Mouse (Mus musculus) regulatory T cell (primary cell): ENCODE measurements around the gene Hemgn.

Source experiments
- in situ Hi-C: fragments of 300-600 bp; cut with MboI, MseI; formaldehyde crosslinking; loops from one replicate; pipeline ENCODE4 v1.15.1; 2025; ENCODE audit warnings: high pct_unique_total_duplicates

Gene Hemgn

DNA sequence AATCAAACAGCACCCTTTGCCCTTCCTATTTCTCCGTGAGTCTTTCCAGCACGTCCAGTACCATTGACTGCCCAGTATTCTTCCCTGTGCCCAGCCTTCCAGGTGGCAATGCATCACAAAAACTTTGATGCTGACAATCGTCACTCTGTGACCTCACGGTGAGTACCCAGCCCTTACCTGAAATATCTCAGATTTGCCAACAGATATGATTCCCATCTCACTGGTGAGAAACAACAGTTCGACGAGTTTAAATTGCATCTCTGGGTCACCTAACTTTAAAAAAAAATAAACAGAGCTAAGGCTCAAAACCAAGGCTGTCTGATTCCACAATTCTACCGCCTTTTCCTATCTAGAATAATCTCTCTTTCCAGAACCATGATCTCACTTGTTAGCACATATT is at the start of gene Hemgn:
TSS of gene Hemgn (minus strand) at position 101 of the 400 bp plus-strand sequence.
- in situ Hi-C loops, result no loop called here

DNA sequence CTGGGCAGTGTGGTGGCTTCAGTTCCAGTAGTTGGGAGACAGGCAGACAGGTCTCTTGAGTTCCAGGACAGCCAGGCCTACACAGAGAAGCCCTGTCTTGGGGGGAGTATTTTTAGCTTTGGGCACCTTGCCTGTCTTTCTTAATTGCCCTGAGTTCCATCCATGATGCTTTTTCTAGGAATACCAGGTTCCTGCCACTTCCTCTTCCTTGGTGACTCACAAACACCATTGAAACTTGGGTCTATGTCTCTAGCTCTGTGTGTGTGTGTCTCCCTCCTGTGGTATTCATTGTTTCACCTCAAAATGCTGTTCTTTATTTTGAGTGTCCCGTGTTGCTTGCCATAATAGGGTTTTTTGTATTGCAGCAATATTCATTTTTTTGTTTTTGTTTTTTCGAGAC is 45.1 kb upstream of the Hemgn start:
- in situ Hi-C loops, result no loop called here

DNA sequence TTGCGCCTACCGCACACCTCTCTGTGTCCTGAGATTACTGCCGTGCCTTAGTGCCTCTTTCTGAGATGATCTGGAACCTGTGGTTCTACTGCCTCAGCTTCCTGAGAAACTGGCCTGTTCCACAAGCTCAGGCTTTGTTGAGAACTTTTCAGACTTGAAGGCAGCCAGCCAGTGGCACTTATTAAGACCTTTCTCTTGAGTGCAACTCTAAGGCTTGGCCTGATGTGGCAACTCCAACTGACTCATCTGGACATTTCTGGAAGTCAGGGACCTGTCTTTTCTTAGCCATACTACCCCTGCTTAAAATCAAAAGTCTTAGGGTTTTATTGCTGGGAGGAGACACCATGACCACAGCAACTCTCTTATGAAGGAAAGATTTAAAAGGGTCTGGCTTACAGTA is 43.9 kb upstream of the Hemgn start:
- in situ Hi-C loops, result no loop called here

DNA sequence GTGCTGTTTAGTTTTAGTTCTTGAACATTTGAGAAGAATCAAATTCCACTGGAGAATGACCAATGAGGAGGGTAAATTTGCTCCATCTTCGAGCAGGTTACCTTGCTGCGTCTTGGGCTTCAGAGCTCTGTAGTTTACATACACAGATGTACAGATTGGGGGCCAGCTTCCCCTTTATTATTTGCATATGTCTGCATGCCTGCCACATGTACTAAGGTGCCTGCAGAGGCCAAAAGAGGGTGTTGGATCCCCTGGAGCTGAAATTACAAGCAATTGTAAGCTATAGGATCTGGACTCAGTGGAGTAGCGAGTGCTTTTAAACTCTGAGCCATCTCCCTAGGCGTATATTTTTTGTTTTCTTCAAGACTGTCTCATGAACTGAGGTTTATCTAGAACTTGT is 43.5 kb upstream of the Hemgn start:
- in situ Hi-C loops, result no loop called here

DNA sequence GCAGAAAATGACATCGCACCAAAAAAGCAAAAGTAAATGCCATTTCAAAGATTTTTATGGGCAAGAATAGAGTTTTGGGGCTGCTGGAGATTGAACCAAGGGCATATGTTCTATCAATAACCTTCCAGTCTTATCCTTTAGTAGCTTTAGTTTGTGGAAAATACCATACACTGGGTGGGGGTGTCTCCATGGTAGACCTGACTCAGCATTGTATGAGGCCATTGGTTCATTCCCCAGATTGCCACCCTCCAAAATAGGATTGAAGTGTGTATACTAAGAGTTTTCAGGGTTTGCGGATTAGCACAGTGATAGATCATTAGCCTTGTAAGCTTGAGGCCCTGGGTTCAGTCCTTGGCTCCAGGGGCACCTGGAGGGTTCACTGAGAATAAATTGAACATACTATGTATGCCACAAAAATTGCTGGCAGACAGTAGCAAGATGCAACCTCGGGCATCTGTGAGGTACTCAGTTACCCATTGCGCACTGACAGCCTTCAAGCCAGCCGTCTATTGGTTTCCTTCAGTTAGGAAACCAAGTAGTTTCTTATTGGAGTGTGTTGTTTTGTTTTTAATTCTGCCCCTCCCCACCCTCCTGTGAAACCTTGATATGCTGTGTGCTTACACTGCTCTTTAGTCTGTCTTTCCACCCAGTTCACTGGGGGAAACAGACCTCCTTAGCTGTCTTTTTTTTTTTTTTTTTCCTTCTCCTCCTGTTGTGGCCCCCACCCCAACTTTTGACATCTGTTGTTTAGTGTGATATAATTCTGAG is 41.0 kb upstream of the Hemgn start:
- in situ Hi-C loops, result no loop called here

DNA sequence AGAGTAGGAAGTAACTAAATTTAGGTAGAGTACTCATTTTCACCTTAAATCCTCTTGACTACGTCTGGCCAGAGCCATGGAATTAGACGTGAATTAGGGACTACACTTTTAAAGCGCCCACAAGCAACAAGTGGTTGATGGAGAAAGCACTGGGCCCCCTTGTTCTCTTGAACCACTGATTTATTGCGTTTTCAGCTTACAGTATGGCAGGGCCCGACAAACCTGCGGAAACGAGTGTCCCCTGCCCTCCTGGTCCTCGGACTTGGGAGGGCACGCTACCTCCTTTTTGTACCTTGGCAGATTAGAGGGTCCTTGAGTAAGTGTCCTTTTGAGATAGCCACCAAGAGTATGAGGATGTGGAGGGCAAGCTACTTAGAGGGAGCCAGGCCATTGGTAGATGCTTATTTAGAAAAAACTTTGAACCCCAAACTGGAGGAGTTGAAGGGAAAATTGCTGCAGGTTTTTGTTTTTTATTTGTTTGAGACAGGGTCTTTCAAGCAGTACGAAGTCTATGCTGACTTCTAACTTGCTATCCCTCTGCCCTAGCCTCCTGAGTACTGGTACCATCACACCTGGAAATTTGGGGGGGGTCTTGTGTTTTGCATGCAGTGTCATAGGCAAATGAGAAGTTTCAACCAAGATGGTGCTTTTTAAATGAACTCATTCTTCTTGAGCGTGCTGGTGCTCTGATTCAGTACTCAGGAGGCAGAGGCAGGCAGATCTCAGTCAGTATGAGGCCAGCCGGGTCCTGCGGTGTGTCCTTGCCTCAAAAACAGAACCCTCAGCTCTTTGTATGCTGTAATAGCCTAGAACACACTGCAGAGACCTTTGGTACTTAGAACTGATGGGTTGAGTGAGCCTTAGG is 39.8 kb upstream of the Hemgn start:
- in situ Hi-C loops, result no loop called here

DNA sequence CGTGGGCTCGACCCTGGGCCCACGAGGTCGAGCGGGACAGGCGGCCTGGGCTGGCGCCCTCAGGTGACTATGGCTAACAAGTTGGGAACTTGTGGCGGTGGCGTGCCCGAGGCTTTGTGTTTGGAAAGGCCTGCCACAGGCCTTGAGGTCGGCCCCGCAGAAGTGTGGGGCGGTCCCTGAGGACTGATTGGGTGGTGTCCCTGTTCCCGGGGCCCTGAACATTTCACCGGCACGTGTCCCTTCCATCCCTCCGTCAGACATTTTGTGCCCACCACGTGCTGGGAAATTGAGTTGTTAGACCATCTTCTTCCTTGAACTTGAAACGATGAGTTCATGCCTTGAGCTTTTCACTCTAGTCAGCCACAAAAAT is 39.2 kb upstream of the Hemgn start:
- in situ Hi-C loops, result no loop called here

DNA sequence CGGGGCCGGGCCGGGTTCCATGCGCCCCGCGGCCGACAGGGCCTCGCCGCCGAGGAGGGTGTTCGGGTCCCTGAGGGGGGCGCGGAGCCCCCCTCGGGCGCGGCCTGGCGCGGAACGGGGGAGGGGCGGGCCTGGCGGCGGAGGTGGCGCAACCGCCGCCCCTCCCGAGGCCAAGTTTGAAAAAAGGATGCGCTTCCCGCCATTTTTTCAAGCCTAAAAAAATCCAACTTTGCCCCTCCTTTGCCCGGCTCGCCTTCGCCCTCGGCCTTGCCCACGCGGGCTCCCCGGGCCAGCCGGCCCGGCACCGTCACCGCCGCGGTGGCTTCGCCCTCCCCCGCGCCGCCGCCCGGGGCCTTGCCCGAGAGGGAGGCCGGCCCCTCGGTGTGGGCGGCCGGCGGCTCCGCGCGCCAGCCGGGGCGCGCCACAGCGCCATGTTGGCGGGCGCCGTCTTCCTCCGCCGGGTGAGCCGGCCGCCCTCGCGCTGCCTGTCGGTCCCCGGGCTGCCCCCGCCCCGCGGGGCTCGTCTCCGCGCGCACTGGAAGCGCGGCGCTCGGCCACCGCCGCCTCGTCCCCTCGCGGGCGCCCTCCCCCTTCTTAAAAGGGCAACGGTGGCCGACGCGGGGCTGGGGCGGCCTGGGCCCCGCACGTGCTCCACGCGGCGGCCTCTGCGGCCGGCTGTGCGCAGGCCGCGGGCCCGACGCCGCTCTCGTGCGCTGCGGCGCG is 38.6 kb upstream of the Hemgn start:
- in situ Hi-C loops, result no loop called here

DNA sequence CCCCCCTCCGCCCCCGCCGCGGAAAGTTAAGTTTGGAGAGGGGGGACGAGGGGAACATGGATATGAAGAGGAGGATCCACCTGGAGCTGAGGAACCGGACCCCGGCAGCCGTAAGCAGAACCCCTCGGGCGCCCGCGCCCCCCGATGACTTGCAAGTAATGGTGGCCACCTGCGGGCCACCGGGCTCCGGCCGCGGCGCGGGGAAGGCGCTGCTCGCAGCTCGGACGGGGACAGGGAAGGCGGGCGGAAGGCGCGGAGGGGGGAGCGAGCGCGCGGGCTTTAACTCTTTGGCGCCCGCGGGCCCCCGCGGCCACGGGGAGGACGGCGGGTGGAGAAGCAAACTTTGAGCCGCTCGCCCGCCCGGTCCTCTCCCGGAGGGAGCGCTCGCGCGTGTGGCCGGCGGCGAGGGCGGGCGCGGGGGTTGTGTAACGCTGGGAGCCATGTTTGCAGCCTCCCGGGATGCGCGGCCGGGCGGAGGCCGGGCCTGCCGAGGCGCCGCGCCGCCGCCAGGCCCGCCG is 38.0 kb upstream of the Hemgn start:
- in situ Hi-C loops, result no loop called here

DNA sequence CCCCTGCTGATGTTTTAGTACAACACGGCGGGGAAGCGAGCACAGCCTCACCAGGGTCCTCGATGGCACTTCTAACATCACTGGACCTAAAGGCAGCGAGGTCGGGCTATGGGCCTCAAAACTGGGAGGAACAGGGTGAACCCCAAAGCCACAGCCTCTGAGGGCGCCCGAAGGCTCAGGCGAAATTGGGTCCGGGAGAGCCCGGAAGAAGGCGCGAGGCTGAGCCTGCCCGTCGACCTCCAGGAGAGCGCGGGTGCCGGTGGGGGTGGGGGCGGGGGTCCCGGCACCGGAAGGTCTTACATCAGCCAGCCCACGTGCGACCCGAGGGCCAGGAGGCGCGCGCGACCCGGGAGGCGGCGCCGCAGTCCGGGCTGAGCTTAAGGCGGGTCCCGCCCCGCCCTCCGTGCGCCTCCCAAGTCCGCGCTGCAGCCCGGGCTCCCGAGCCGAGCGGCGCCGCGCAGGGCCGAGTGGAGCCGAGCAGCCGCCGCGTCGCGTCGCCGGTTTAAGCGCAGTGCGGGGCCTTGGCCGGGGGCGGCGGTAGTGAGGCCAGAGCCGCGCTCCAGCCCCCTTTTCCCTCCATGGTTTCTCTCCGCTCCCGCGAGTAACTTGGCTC is 37.3 kb upstream of the Hemgn start, which contains the start of gene Anp32b:
TSS of gene Anp32b (plus strand) at position 384 of the 613 bp plus-strand sequence.
- in situ Hi-C loops, result no loop called here

DNA sequence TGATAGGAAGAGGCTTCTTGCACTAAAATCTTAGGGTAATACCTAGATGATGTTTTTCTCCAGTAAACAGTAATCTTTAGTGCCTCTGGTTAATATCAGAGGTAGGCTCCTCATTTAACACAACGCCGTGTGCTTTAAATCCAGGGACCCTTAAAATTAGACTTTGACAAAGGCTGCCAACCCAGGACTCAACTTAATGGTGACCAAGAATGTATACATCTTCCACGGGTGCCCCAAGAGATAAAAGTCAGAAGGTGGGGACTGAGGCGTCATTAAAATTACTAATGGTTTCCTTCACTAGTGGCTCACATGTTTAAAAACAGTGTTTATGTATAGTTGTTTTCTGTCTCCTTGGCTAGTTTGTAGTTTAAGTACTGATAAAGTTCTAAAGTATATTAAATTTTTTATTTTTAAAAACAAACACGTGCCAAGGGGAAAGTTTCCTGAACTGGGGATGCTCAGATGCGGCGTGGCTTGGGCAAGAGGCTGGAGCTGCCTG is 36.8 kb upstream of the Hemgn start:
- in situ Hi-C loops, result no loop called here

DNA sequence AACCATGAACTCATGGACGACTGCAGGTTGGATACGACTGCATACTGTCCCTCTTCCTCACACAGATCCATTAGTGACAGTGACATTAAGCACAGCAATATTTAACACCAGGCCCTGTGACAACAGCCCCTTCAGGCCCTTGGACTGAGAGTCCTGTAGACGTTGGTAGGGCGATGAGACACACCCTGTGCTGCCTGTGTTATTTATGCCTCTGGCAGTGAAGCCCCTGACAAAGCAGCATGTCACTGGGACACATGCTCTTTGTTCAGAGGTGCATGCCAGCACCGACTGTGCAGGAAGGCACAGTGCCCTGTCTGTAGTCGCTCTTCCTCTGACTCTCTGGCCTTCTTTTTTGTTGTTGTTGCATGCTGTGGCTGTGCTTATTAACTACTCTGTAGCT is 35.6 kb upstream of the Hemgn start:
- in situ Hi-C loops, result no loop called here

DNA sequence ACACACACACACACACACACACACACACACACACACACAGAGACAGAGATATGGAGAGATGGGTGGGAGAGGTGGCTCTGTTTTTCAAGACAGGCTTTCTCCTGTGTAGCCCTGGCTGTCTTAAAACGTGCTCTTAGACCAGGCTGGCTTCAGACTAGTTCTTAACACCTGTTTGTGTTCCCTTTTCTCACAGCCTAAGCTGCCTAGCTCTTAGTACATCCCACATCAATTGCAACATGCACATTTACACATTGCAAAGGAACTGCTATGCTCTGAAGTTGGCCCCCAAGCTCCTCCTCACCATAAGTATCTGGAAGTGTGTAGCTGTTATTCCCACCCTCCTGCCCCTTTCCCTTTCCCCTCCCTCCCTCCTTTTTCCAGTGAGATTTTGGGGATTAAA is 34.2 kb upstream of the Hemgn start:
- in situ Hi-C loops, result no loop called here

DNA sequence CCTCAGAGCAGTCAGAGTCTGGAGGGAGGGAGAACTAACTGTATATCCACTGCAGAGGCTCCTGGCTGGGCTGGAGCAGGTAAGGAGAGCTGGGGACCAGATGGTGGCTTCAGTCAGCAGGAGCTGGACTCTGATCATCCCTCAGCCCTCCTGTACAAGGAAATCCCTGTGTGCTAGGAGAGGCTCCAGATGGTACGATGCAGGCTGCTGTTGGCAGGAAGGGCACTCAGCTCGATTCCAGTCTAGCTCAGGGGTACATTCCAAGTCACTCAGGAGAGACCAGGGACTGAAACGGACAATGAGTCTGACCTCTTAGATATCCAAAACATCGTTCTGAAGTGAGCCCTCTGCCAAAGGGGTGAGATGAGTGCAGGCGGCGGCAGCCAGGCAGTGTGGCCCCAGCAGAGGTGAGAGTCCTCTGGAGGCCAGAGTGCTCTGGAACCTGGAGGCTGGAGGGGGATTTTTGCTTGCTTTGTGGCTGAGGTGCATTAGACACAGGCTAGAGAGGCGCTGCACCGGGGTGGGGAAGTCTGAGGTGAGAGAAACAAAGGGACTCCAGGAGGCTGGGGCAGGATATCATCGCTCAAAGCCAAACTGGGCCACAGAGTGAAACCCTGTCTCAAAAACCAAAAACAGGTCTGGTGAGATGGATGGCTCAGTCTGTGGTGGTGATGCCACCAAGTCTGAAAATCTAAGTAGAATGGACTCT is 32.1 kb upstream of the Hemgn start:
- in situ Hi-C loops, result no loop called here

DNA sequence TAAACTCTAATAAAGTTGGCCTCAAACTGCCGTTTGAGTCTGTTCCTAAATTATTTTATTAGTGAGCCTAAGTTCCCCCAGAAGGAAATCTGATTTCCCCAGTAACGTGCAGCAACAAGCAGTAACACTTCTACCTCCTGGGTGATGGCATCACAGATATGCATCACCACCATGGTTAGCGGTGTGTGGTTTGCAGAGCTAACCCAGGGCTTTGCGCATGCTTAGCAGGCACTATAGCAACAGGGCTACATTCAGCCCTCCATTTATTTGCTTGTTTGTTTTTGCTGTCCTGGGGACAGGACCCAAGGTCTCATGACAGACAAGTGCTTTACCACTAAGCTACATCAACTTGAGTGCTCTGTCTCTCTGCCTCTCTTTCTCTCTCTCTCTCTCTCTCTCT is 29.2 kb upstream of the Hemgn start:
- in situ Hi-C loops, result no loop called here

DNA sequence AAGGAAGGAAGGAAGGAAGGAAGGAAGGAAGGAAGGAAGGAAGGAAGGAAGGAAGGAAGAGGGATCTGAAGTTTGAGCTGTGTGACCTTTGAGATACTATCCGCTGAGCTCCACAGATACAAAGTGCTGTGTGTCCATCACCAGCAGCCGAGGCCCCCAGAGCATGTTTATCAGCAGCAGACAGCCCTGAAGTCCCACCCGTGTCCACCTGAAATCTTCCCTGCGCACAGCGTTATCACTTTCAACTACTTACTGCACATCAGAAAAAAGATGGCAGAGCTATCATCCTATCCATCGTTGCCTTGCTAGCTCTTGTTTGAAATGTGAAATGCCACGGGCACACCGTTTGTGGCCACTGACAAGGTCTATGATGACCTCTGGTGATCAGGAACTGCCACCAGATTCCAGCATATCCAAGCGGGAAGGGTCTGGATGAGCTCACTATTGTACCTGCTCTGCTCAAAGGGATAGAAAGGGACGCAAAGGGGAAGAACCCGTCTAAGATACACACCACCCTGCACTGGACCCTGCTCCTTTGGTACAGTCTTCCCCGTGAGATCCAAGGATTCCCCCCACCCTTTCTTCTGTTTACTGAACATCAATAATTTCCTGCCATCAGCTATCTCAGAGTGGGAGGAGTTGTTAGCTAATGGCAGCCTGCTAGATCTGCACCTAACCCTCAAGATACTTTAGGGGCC is 19.2 kb upstream of the Hemgn start:
- in situ Hi-C loops, result no loop called here

DNA sequence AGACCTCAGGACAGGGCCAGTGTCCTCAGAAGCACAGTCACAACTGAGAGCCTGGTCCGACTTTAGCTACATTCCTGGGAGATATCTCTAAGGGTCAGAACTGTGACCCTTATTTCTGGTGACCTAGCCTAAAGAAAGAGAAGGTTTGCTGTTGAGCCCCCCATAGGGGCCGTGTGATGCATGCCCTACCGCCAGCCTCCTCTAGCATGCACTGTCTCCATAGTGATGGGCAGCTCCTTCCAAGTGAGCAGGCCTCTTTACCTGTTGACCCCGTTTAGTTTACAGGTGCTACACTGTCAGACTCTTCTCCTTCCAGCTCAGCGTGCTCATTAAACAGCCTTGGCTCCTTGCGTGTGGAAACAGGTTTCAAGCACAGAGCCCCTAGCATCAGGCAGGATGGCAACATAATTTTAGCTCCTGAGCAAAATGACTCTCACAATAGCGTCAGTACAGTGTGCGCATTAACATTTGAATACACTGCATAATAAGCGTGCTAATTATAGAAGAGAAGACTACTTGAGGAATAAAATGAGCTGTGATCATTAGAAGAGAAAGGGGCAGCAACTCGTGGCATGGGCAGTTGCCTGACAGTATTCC is 15.7 kb upstream of the Hemgn start:
- in situ Hi-C loops, result no loop called here

DNA sequence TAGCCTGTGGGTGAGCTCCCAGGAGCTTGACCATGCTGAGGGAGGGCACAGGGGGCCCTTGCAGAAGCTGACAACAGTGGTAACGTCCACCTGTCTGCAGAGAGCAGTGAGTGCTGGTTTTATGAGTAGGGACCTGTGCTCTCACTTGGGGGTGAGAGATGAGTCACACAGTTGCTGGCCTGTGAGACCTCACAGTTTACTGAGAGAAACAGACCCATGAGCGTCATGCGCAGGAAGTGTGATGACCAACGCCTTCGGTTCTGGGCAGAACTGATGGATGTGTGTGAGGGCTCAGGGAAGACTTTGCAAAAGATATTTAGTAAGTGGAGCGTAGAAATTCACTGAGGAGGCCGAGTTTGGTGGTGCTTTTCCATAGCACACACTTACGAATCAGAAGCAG is 9.3 kb upstream of the Hemgn start:
- in situ Hi-C loops, result no loop called here

DNA sequence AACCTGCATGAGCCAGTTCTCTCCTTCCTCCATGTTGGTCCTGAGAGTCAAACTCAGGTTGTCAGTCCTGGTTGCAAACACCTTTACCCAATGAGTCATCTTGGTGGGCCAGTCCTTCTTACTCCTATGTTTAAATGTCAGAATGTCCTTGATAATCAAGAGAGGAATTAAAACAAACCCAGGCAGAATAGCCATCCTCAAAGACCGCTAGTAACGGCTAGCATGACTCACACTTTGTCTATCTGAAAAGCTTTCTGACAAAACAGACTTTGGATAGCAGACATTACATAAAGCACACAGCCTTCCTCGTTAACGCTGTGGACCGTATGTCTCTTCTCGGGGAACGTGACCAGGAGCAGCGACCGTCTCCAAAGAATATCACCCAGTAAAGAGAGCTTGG is 5.5 kb upstream of the Hemgn start:
- in situ Hi-C loops, result no loop called here

DNA sequence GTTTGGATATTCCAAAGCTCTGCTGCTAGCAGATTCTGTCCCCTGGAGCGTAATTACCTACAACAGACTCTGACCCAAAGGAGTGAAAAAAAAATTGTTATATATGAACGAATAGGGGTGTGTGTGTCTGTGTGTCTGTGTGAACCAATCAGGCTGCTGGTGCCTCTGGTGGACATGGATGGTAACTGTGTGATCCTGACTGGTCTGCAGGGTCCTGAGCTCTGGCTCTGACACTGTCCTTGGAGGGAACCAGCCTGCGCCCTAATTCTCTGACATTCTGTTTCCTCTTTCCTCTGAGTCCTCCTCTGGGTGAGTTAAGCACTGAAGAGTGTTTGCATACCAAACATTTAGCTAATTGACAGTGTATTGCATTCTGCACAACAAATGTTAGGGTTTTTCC is 4.2 kb upstream of the Hemgn start:
- in situ Hi-C loops, result no loop called here
